Mouse (Mus musculus) megakaryocyte progenitor cell, adult 5-6 weeks (primary cell): ENCODE data around the gene Cog7. TPM values are rescaled to one million over a fixed set of nuclear protein-coding genes. Genes with fewer than 3 reads are reported as not detected.

Source experiments
- ATAC-seq: replicated peaks from 2 replicates; pipeline ENCODE4 v1.8.0; 2016; ENCODE audit warnings: mild to moderate bottlenecking, moderate TSS enrichment, inconsistent platforms; ENCODE audit not compliant: poor library complexity
- total RNA-seq, 2 experiments: library from RNA; stranded (forward) in 1 of 2; stranded (reverse) in 1 of 2; fragments of 157-497, 149-512 nt in 1 of 2; fragments of 200-1000 nt in 1 of 2; gene quantifications; 2 replicates each; pipeline versions ENCODE4 v1.2.3 to v1.2.4; 2015 to 2017

The Cog7 gene
- total RNA-seq (2015) (15.1 and 17.9 TPM in 2 replicates), total RNA-seq (2017) (16.7 and 19.2 TPM in 2 replicates)

DNA sequence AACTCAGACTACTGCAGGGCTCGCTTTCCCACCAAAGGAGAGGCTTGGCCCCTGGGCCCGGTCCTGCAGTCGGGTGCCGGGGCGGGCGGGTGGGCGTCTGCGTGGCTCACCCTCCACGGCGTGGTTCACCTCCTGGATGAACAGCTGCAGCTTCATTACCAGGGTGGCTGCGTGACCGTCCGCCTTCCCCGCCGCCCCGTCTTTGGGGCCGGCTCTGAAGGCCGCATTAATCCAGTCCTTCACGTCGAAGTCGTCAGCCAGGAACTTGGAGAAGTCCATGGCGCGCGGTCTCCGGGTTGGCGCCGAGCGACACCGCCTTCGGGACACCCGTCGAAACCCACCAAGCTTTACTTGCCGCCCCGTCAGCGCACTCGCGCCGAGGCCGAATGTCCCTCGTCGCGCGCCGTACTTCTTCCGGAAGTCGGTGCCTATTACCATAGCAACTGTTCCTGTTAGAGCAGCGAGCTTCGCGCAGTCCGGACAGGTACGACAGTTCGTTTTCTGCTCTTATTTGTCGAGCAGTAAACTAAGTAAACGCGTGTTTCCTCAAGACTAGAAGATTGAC, at the start of gene Cog7:
Gene Cog7 (minus strand): TSS at position 405 of the 565 bp plus-strand sequence.
- peak; percentile 99 for ATAC-seq

DNA sequence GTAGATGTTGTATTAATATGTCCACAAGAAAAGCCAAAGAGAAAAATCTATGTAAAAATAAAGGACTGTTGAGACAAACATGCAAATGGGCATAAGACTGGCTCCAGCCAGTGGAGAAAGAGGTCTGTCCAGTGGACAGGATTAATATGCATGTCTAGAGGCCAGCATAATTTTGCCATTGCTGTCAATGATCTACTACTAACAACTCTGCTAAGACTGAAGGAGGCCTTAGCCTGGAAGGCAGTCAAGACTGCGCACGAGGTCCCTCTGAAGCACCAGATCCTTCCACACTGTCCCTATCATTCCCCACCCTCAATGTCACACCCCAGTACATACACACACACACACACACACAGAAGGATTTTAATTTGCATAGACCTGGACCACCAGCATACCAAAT, 40.6 kb upstream of the Cog7 start:
- ATAC-seq: no peak

DNA sequence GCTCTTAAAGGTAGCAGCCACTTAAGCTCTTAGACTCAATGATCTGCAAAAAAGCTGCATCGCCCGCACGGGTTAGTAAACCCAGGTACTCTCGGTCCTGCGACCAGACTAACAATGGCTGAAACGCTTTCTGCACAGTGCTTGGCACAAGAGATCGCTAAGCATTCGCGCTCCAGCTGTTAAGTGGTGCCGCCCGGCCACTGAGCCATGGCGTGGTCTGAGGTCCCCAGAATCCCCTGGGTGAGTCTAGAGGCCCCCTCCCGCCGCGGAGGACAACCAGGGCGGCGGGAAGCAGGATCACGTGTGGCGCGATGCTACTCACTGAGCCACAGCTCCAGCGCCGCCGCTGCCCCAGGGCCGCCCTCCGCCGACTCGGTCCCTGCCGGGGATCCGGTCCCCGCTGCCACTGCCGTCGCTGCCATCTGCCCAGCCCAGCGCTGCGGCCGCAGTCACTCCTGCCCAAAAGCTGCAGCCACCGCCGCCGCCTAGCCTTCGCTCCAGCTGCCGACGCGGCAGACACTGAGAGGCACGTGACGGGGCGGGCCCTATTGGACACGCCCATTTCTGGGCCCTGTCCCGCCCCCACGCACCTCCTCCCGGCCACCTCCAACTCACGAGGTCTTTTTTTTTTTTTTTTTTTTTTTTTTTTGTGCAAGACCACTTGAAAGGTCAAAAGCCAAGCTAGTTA, 39.3 kb upstream of the Cog7 start, which contains the start of gene Gga2:
Gene Gga2 (minus strand): TSS at position 556 of the 688 bp plus-strand sequence.
- ATAC-seq: peak; percentile 85

DNA sequence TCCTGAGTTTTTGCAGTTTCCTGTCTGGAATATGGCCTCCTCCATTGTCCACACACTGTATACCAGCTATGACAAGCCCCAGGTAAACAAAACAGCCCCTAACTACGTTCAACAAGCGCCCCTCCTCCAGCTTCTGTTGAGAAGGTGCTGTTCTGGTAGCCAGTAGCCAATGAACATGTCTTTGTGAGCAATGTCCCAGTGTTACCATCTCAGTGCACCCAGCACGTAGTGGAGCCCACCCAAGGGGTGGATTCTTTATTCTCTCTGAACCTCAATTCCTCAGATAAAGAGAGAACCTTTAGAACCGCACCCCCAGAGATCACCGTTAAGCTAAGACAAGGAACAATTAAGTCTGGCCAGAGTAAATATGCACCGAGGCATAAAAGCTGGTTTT, 38.8 kb upstream of the Cog7 start:
- 0 out of 2 replicates have a peak, but pooled peaks have one; percentile 4 for ATAC-seq

DNA sequence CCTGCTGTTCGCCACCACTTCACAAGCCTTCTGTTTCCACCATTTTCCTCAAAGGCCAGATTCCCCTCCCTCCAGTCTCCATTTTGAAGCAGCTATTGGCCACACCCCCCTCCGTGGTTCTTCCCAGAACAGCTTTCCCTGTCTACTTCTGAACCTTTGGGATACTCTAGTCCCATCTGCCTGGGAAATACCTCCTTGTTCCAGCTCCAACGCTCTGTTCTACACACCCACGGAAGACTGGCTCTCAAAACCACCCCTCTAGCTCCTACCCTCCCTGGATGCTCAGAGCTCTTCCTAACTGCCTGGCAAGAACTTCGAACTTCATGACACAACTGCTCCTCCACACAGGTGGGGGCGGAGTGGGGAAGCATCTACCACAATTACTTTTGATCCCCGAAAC, 37.5 kb upstream of the Cog7 start:
- ATAC-seq: no peak

DNA sequence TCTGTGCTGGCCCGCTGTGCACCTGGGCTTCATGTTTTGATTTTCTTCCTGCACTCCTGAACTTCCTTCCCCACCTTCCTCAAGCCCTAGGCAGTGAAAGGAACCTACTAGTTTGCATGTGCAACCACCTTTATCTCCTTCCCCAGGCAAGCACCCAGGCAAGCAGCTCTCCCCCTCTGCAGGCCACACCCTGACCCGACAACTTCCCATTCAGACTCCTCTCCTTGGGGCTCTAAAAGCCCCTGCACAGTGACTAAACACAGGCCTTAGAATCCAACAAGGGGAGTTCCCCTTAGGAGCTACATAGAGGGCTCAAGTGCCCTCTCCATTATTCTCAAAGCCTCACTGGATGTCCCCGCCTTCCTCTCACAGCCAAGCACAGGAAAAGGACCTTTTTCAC, 36.7 kb upstream of the Cog7 start:
- ATAC-seq: peak; percentile 69

DNA sequence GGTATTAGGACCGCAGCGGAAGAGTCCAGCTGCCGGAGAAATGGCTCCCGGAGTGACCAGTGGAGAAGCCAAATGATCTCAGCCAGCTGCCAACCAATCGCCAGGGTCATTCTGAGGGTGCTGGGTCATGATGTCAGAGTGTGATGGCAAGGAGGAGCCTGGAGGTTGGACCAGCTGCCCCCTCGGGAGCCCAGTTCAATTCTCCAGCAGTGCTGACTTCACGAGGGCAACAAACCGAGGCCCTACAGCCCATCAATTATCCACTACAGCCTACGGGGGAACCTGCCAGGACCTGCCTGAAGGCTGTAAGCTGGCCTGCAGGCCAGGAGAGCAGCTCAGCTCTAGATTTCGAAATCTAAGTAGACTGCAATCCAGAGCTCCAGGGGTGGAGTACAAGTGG, 34.2 kb upstream of the Cog7 start:
- ATAC-seq: no peak

DNA sequence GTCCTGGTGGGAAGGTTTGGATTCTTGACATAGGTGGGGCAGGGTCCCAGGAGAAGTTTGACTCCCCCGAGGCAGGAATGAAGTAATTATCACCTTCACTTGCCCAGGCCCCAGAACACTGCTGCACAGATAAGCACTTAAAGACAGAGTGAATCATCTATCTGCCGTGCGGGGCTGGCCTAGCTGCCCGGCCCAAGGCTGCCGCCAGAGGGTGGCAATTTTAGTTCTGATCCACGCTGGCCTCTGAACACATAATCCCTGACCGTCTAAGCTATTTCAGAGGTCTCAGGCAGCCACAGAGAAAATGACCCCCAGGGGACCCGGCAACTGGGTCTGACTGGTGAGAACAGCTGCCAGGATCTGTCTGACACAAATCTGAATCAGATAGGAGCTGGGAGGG, 33.6 kb upstream of the Cog7 start:
- ATAC-seq: no peak

DNA sequence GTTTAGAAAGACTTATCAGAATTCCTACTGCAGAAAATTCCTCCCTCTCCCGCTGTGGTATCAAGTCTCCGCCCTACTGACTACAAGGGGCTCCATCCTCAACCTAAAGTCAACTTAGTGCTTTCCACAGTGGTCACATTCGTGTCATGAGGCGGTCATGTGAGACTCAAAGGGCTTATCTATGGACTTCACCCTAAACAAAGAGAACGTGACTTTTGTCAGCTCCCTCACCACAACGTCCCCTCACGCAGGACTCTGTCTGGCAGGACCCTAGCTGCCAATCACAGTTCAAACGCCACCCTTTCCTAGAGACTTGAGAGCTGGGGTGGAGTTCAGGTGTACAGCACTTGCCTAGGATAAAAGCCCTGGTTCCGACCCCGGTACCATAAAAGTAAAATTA, 31.4 kb upstream of the Cog7 start:
- no peak for ATAC-seq

DNA sequence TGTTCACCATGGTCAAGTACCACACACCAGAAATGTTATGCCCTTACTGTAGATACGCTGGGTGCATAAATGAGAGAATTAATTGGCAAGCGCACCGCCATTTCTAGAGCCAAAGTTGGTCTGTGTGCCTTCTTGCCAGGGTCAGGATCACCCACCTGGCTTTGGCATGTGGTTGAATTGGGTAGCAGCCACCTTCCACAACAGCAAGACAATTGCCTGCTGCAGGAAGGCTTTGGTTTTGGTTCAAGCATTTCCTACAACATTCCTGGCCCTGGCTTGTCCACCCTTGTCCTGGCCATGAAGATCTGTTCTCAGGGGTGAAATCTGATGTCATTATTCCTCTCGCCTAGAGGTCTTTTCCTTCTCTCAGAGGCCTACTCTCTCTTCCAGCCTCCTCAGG, 30.9 kb upstream of the Cog7 start:
- no peak for ATAC-seq

DNA sequence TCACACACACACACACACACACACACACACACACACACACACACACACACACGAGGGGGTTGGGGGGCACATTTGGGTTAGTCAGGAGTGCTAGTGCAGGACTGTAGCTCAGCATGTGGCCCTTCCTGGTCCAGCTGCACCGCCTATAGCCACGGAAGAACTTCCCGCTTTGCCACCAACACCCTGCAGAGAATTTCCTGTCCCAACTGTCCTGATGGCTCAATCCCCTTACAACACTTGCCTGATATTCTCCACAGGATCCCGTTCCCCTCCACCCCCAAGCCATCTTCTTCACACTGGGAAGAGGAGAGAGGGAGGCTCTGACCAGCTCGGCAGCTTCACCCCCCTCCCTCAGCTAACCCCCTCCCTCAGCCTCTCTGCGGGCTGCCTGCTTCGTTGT, 18.9 kb upstream of the Cog7 start:
- peak; percentile 93 for ATAC-seq

DNA sequence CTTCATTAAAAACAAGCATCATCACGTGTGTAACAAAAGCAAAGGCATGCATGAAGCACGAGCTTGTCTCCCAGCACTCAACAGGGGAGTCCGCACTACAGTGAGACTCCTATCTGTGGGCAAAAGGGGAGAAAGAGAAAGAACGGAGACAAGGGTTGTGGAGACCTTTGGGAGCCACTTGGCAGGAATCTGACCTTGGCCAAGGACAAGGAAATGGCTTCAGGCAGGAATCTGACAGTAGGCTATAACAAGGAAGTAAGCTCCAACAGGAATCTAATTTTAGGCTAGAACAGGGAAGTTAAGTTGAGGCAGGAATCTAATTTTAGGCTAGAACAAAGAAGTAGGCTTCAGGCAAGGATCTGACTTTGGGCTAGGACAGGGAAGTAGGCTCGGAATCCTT, 14.4 kb upstream of the Cog7 start:
- no peak for ATAC-seq

DNA sequence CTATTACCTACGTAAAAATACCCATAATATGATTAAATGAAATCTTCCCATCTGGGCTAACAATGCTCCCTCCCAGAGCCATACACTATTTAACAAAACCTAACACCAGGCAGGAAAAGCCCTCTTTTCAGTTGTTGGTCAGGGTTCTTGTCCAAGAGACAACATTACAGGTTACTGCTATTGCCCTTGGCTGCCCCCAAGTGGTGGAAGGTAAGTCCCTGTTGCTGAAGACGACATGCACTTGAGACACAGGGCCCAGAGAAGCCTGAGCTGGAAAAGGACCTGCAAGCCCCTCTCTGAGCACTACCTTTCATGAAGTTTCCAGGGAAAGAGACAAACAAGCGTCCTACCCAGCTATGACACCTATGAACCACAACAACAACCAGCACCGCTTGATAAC, 6.5 kb downstream of the Cog7 start:
- ATAC-seq: peak; percentile 93

DNA sequence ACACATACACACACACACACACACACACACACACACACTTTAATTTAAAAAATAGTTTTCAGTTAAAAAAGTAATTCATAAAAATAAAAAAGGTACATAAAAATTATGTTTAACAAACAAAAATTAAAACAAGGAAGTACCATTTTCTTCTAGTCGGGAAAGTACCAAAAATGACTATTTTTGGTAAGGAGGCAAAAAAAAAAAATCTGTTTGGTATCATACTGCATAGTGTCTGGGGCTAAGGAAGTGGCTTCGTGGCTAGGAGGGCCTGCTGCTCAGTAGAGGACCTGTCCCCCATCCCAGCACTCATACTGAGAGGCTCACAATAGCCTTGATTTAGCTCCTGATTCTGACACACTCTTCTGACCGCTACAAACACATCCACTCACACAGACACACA, 9.8 kb downstream of the Cog7 start:
- no peak for ATAC-seq

DNA sequence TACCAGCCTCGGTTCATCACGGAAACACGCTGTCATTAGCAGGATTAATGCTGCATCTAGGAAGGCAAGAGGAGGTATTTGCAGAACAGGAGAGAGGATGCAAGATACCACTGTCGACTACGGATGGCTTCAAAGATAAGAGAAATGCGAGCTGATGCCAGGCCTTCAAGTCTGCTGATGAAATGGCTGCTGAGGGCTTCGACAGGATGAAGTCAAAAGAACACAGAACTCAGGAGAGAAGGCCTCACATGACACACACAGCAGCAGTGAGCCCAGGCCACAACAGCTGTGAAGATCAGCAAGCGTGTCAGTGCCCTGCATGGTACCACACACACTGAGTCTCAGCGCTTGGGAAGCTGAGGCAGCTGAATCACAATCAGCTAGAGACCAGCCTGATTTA, 11.3 kb downstream of the Cog7 start:
- 0 out of 2 replicates have a peak, but pooled peaks have one; percentile 27 for ATAC-seq

DNA sequence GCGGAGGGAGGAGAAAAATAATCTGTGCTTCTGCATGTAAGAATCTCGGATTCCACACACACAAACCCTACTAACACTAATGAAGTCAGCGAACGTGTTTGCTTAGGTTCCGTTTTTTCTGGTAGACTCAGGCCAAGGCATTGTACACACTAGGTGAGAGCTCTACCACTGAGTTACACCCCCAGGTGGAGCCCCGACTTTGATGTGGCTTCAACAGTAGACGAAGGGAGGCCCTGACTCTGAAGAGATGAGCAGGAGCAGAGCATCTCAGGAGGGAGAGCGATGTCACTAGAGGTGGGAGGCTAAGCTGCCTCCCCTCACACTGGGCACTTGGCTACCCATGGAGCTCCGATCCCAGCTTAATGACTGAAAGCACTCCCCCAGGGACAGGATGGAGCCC, 12.7 kb downstream of the Cog7 start:
- no peak for ATAC-seq

DNA sequence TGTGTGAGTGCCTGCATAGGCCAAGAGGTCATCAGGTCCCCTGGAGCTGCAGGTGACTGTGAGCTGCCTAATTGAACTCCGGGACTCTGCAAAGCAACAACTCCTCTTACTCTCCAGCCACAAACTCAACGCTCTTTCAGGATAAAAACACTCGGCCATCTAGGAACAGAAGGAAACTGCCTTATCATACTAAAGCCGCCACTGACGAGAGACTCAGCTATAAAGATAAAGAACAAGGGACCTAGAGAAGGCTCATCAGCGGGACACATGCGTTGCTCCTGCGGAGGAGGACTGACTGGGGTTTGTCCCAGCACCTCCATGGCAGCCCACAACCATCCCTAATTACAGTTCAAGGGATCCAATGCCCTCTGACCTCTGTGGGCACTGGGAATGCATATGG, 13.3 kb downstream of the Cog7 start:
- ATAC-seq: peak; percentile 30; the same call in 1 of the 2 replicates

DNA sequence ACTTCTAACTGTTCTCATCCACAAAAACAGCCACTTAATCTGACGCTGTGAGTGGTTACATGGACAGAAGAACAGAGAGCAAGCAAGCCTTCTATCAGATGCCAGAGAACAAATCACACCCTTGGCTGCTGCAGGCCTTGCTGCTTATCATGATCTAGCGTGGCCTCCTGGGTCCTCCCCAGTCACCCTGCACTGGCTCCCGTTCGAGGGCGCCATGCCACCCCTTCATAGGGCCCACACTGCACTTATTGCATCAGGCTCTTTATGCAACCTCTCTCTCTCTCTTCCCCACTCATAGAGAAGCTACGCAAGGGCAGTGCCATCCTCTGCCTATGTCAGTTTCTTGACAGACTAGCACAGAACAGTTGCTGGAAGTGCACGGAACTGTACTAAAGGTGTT, 15.3 kb downstream of the Cog7 start:
- peak; percentile 67 for ATAC-seq

DNA sequence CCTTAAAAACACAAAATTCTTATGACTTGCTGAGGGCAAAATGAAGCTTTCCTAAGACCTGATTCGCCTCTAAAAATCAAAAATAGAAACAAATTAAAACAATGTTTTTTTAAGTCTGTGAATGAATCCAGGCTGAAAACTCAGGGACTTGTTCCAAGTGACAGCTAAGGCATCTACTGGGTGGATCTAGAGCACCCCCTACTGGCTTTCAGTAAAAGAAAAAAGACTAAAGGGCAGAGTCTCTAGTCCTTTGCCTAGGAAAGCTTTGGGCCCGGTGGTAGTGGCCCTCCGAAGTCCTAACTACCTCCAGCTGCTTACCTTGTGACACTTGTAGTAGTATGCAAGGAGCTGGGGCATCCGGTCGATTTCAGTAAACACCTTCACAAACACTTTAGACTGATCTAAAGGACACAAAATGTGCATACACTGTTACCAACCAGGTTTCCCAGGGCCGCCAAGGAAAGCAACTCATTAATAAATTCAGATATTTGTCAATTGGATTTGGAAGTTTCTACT, 17.6 kb downstream of the Cog7 start:
- peak; percentile 55 for ATAC-seq

DNA sequence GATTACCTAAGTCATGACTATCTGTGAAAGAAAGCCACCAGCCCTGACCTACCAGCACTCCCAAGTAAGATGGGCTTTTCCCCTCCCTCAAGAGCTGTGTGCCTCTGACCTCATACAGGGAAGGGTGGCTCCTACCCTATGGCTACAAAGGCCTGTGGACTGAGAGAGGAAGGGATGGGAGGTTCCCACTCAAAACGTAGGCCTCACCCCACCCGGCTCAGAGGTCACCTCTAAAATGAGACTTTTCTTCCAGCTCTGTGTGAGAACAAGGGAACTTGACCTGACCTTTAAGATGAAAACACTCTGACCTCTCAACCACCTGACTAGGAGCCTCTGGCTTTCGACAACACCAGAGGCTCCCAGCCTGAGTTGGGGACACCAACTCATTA, 18.9 kb downstream of the Cog7 start:
- no peak for ATAC-seq

DNA sequence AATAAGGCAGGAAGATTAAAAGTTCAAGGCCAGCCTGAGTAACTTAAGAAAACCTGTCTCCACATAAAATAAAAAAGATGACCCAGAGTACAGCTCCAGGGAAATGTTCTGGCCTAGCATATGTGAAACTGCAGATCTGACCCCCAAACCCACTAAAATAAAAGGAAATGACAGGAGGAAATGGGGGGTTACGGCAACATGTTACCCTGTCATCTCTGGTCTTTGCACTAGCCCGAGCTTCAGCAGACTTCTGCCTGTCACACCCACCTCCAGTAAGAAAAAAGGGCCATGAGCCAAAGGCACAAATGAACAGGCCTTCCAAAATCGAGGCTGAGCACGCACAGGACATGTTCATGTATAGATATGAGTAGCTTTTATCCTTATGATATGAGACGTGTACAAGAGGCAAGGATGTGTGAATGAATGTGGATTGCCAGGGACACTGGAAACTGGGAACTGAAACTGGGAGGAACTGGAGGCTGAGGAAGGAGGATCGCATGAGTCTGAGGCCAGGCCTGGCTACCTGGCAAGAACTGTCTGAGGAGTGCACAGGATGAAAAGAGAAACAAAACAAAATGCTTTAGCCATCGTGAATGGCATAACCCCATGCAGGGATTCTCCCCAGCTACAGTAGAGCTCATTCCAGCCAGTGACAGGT, 19.5 kb downstream of the Cog7 start:
- peak; percentile 53 for ATAC-seq

DNA sequence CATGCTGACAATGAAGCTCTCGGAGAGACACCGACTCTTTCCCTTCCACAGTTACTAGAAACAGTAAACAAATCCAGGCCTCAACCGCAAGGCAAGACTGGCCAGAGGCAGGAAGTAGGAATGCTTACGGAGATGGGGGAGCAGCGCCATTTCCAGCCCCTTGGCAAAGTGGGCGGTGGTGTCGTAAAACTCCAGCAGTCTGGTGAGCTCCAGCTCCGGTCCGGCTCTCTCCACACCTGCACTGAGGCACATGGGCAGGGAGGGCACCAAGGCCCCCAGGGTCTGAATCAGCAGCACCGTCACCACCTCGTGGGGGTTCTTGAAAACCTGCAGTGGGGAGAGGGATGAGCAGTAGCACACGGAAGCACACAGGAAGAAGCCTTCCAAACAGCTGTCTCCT, 25.7 kb downstream of the Cog7 start:
- no peak for ATAC-seq
